Mouse (Mus musculus): Measurements from ENCODE around the gene Map2. TPM values are rescaled to one million over a fixed set of nuclear protein-coding genes. Genes with fewer than 3 reads are reported as not detected.

Gene Map2
- polyA plus RNA-seq, 1 experiment from 2014 or later, result 339 TPM

Other genes starting within 250 kb of the Map2 start
- not detected in 2 replicates for gene Crygf, start 248.8 kb upstream of the Map2 start, polyA plus RNA-seq (2016; fragmentation: Nextera tagmentation; extraction: Ambion mirVana)